Mouse (Mus musculus) lung, postnatal 0 days (tissue): ENCODE data around the gene Zfp60. TPM values are rescaled to one million over a fixed set of nuclear protein-coding genes. Genes with fewer than 3 reads are reported as not detected.
A peak's percentile ranks its signal among the peaks of the same experiment; 100 is the strongest.

ENCODE experiments used
- ATAC-seq: fragments of 200-750 bp; cut with Nextera tagmentation; 2 replicates; pipeline ENCODE4 v1.8.0; 2017; ENCODE audit warnings: moderate library complexity
- DNase-seq: peaks from one replicate; pipeline ENCODE4 v3.0.0-alpha.2; 2016; ENCODE audit warnings: low spot score
- H3K27ac ChIP-seq: fragments of 300-500 bp; sonication (generic); 2 replicates; pipeline ENCODE4 v1.5.1; 2014; ENCODE audit warnings: antibody characterized with exemption, mild to moderate bottlenecking, low read length, mixed read lengths
- H3K27me3 ChIP-seq: fragments of 300-500 bp; sonication (generic); replicated peaks from 2 replicates; pipeline ENCODE4 v1.6.1; 2014; ENCODE audit warnings: low read length, mixed read lengths; ENCODE audit not compliant: insufficient read depth
- H3K36me3 ChIP-seq: fragments of 300-500 bp; sonication (generic); 2 replicates; pipeline ENCODE4 v1.6.1; 2014; ENCODE audit warnings: low read length, mixed read lengths; ENCODE audit not compliant: insufficient read depth
- H3K4me1 ChIP-seq: fragments of 300-500 bp; sonication (generic); 2 replicates; pipeline ENCODE4 v1.6.1; 2014; ENCODE audit warnings: antibody characterized with exemption, low read depth, low read length, mixed read lengths; ENCODE audit not compliant: insufficient read depth
- H3K4me2 ChIP-seq: fragments of 300-500 bp; sonication (generic); replicated peaks from 2 replicates; pipeline ENCODE4 v1.6.1; 2014; ENCODE audit warnings: low read depth, mild to moderate bottlenecking, low read length, moderate library complexity, mixed read lengths
- H3K4me3 ChIP-seq: fragments of 300-500 bp; sonication (generic); 2 replicates; pipeline ENCODE4 v1.5.1; 2014; ENCODE audit warnings: low read depth, low read length
- H3K9ac ChIP-seq: fragments of 300-500 bp; sonication (generic); replicated peaks from 2 replicates; pipeline ENCODE4 v1.6.1; 2014; ENCODE audit warnings: low read depth, mild to moderate bottlenecking
- H3K9me3 ChIP-seq: fragments of 300-500 bp; sonication (generic); 2 replicates; pipeline ENCODE4 v1.6.1; 2016; ENCODE audit warnings: low read length, mixed read lengths
- CTCF ChIP-seq: IDR thresholded peaks from 2 replicates; pipeline ENCODE4 v1.5.1; 2016; ENCODE audit warnings: antibody characterized with exemption, mild to moderate bottlenecking
- EP300 ChIP-seq: IDR thresholded peaks from 2 replicates; pipeline ENCODE4 v1.6.1; 2016; ENCODE audit warnings: antibody characterized with exemption, mild to moderate bottlenecking, control low read depth
- WGBS: fragments of 180-500 bp; shearing (Covaris S2); extraction: QIAGEN DNeasy Blood & Tissue Kit; methylation state at CpG from one replicate; pipeline ENCODE4 v1.1.7; 2014; 5-methylcytosine and 5-hydroxymethylcytosine counted together
- polyA plus RNA-seq: library from polyadenylated mRNA; unstranded; fragments of >200 nt; fragmentation: Nextera tagmentation; extraction: Ambion mirVana; gene quantifications from 2 replicates; pipeline ENCODE4 v1.2.1, GENCODE M21; 2015

Gene Zfp60
- polyA plus RNA-seq, 1 experiment from 2014 or later, result 13.6 TPM

DNA sequence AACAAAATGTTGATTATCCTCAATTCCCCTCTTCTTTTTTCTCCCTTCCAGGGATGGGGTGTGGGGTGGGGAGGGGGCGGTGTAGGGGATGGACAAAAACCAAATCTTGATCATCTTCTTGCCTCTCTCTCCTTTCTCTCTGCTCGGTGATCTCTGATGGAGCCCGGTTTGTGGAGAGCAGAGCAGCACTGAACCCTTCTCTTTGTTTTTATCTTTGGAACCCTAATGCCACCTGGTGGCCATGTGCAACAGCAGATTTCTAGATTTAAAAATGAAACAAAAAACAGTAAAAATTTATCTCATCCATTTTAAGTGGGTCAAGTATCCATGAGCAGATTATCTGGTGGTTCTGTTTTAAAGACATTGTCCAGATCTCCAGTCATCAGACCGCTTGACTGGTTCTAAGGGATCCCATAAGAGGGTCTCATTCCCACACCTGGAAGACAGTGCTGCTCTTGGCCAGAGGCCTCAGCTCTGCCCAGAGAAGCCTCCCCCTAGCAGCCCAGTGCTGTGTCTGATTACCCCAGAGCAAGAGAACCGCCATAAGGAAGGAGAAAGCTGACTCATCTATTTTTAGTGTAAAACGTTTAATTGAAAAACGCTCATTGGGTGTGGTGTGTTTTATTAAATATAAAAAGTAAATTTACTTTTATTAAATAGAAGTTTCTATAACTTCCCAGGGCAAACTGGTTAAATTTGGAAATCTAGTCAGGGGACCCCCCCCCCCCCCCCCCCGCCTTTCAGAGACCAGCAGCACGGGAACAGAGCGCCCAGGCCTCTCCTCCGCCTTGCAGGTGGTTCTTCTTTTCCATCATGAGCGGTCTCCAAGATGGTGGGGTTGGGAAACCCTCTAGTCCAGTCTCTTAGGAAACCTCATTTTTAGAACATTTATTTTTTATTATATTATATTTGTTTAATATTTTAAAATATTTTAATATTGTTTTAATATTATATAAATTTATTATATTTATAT, 5.3 kb upstream of the Zfp60 start:
- peak; percentile 79 for DNase-seq
- H3K9ac ChIP-seq, result no peak overlapping the region
- no peak for TF ChIP-seq EP300
- peak; percentile 67 for TF ChIP-seq CTCF
- no peaks in the 10 kb centered on the region for H3K4me1 ChIP-seq
- no peak overlapping the region for H3K27ac ChIP-seq
- no peaks in the 10 kb centered on the region for H3K27me3 ChIP-seq
- no peak overlapping the region for H3K4me2 ChIP-seq
- peak; percentile 38; the same call in 1 of the 2 replicates for ATAC-seq
- no peak overlapping the region for H3K4me3 ChIP-seq
- H3K9me3 ChIP-seq, result no peaks in the 10 kb centered on the region
- WGBS, result 41% methylated on average over 12 of the region's 12 CpGs
- H3K36me3 ChIP-seq, result no peaks in the 10 kb centered on the region

DNA sequence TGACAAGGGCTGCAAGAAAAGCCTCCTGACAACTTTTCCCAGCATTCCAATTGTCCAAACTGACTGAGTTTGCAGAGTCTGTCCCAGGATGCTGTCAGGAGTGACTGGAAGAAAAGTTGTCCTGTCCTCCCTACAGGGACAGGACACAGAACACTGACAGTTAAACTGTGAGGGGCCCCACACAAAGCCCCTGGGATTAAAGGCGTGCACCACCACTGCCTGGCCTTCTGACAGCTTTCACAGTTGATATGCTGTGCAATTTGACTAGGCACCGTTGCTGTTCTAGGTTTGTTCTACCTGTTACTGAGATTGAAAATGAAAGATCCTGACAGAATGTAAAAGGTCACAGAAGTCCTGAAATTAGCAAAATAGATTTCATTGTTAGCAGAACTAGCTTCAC, 3.7 kb upstream of the Zfp60 start:
- H3K27ac ChIP-seq, result no peak overlapping the region
- ATAC-seq, result no peak
- WGBS, result 62% methylated on average over 2 of the region's 2 CpGs

GRCm38 (mm10) chr7:27731946-27732345, 757 bp downstream of the Zfp60 start:
- DNase-seq, result peak; percentile 11
- no peaks in the 10 kb centered on the region for H3K9me3 ChIP-seq
- H3K36me3 ChIP-seq, result no peaks in the 10 kb centered on the region
- no peaks in the 10 kb centered on the region for H3K27me3 ChIP-seq
- TF ChIP-seq EP300, result no peak
- WGBS, result 5% methylated on average over 12 of the region's 12 CpGs
- H3K9ac ChIP-seq, result peak overlapping the region; percentile 65
- H3K4me2 ChIP-seq, result peak overlapping the region; percentile 77
- peaks cover 3% of the 10 kb centered on the region; the same call in 1 of the 2 replicates for H3K4me1 ChIP-seq
- no peak for ATAC-seq
- H3K27ac ChIP-seq, result peak overlapping the region; percentile 87
- peak overlapping the region; percentile 81 for H3K4me3 ChIP-seq

More for the DNA sequence above, 3.7 kb upstream of the Zfp60 start:
- no peaks in the 10 kb centered on the region for H3K9me3 ChIP-seq
- H3K27me3 ChIP-seq, result no peaks in the 10 kb centered on the region
- no peak overlapping the region for H3K4me2 ChIP-seq
- H3K4me3 ChIP-seq, result no peak overlapping the region
- TF ChIP-seq CTCF, result no peak
- no peak for TF ChIP-seq EP300
- no peak for DNase-seq
- peaks cover 3% of the 10 kb centered on the region; the same call in 1 of the 2 replicates for H3K4me1 ChIP-seq
- H3K36me3 ChIP-seq, result no peaks in the 10 kb centered on the region
- H3K9ac ChIP-seq, result no peak overlapping the region

DNA sequence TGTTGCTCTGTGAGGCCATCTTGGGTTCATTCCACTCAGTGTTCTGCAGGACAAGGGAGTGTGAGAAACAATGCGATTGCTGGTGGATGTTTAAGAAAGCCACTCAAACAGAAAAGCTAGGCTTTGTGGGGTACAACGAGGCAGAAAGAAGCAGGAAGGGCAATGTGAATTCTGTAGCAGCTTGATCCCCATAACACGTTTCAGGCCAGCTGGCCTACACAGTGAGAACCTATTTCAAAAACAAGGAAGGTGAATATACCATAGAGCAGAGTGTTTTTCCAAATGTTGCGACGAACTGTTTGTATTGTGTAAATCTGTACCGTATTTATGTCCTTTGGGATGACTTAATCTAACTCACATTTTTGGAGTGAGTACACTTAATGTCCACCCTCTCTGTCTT, 1.3 kb downstream of the Zfp60 start:
- H3K27me3 ChIP-seq, result no peaks in the 10 kb centered on the region
- ATAC-seq (no peak), DNase-seq (no peak)
- WGBS, result 72% methylated on average over 6 of the region's 6 CpGs
- peak overlapping the region; percentile 77; the same call in 1 of the 2 replicates for H3K4me2 ChIP-seq
- no peaks in the 10 kb centered on the region for H3K9me3 ChIP-seq
- H3K27ac ChIP-seq, result no peak overlapping the region
- peaks cover 3% of the 10 kb centered on the region; the same call in 1 of the 2 replicates for H3K4me1 ChIP-seq
- TF ChIP-seq CTCF (no peak), EP300 (no peak)
- peak overlapping the region; percentile 65; the same call in 1 of the 2 replicates for H3K9ac ChIP-seq
- H3K36me3 ChIP-seq, result no peaks in the 10 kb centered on the region
- no peak overlapping the region for H3K4me3 ChIP-seq

DNA sequence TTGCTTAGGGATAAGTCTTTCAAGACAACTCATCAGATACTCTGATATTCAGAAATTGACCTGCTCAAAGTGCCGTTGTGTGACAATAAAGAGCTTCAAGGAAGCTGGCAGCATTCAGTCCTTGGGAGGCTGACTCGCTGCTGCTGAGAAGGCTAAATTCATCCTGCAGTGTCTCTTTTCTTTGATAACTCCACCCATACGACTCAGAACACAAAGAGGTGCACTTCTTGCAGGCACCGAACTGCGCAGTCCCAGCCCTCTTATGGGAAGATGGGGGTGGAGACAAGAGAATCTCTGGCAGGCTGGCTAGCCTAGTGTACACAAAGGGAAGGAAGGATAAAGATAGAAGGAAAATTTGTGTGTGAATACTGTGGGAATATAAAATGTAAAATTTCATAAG, 4.3 kb downstream of the Zfp60 start:
- ATAC-seq (no peak), DNase-seq (no peak)
- Histone ChIP-seq H3K27ac (no peak overlapping the region), H3K4me3 (no peak overlapping the region), H3K4me2 (no peak overlapping the region), H3K9me3 (no peaks in the 10 kb centered on the region), H3K9ac (no peak overlapping the region), H3K36me3 (peaks cover 16% of the 10 kb centered on the region), H3K27me3 (no peaks in the 10 kb centered on the region), H3K4me1 (peaks cover 3% of the 10 kb centered on the region; the same call in 1 of the 2 replicates)
- 74% methylated on average over 5 of the region's 5 CpGs for WGBS
- no peak for TF ChIP-seq EP300
- no peak for TF ChIP-seq CTCF

DNA sequence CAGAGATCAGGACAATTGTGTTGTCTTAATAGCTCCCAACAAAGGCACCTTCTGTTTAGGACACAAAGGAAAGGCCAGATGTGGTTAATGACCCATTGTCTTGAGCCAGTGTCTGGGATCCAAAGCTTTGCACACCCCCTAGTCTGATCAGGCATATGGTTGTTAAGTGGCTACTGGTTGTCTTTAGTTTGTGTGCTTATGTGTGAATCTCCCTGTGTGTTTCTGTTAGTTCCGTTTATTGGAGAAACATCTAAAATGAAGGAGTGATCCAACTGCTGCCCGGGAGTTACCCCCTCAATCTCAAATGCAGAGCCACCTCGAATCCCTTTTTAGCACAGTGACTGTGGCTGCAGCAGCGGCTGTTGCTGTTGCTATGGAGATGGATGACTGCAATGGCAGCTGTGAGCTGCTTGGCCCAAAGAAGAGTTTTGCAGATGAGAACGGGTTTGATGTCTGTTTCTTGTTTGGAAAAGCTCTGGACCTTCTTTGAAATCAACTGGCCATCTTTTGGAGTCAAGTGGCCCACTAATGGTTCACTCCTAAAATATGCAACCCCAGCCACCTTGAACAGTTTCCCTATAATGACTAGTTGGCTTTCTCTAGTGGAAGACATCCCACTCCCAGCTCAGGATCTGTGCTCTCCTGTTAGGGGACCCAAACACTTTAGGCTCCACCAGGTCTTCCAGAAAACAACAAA, 25.3 kb downstream of the Zfp60 start:
- DNase-seq, result no peak
- no peak overlapping the region for H3K4me3 ChIP-seq
- no peak overlapping the region for H3K4me2 ChIP-seq
- no peak overlapping the region for H3K9ac ChIP-seq
- H3K36me3 ChIP-seq, result no peaks in the 10 kb centered on the region
- 38% methylated on average over 5 of the region's 5 CpGs for WGBS
- no peak overlapping the region for H3K27ac ChIP-seq
- no peaks in the 10 kb centered on the region for H3K9me3 ChIP-seq
- no peaks in the 10 kb centered on the region for H3K4me1 ChIP-seq
- no peak for ATAC-seq
- no peaks in the 10 kb centered on the region for H3K27me3 ChIP-seq
- TF ChIP-seq EP300, result no peak
- TF ChIP-seq CTCF, result no peak
